Mouse (Mus musculus) intestine, embryonic 16.5 days (tissue): ENCODE measurements around the gene Tmie. TPM values are rescaled to one million over a fixed set of nuclear protein-coding genes. Genes with fewer than 3 reads are reported as not detected.

Experiments
- ATAC-seq: fragments of 200-750 bp; cut with Nextera tagmentation; 2 replicates; pipeline ENCODE4 v1.8.0; 2017; ENCODE audit warnings: moderate TSS enrichment, moderate library complexity
- H3K27ac ChIP-seq: fragments of 300-500 bp; sonication (generic); 2 replicates; pipeline ENCODE4 v1.5.1; 2014; ENCODE audit warnings: mild to moderate bottlenecking, low read length
- H3K27me3 ChIP-seq: fragments of 300-500 bp; sonication (generic); replicated peaks from 2 replicates; pipeline ENCODE4 v1.6.1; 2014; ENCODE audit warnings: low read length, control low read depth, mixed read lengths; ENCODE audit not compliant: control insufficient read depth, insufficient read depth
- H3K36me3 ChIP-seq: fragments of 300-500 bp; sonication (generic); 2 replicates; pipeline ENCODE4 v1.6.1; 2014; ENCODE audit warnings: low read length, control low read depth; ENCODE audit not compliant: control insufficient read depth, insufficient read depth
- H3K4me1 ChIP-seq: fragments of 300-500 bp; sonication (generic); 2 replicates; pipeline ENCODE4 v1.6.1; 2014; ENCODE audit warnings: low read length, control low read depth, mixed read lengths; ENCODE audit not compliant: control insufficient read depth, insufficient read depth
- H3K4me2 ChIP-seq: fragments of 300-500 bp; sonication (generic); 2 replicates; pipeline ENCODE4 v1.6.1; 2014; ENCODE audit warnings: low read depth, low read length, control low read depth
- H3K4me3 ChIP-seq: fragments of 300-500 bp; sonication (generic); 2 replicates; pipeline ENCODE4 v1.5.1; 2014; ENCODE audit warnings: mild to moderate bottlenecking, low read length
- H3K9ac ChIP-seq: fragments of 300-500 bp; sonication (generic); 2 replicates; pipeline ENCODE4 v1.6.1; 2014; ENCODE audit warnings: low read depth, low read length
- H3K9me3 ChIP-seq: fragments of 300-500 bp; sonication (generic); 2 replicates; pipeline ENCODE4 v1.6.1; 2016; ENCODE audit warnings: low read length, control low read depth; ENCODE audit not compliant: control insufficient read depth
- WGBS: fragments of 180-500 bp; shearing (Covaris S2); extraction: QIAGEN DNeasy Blood & Tissue Kit; methylation state at CpG from one replicate; pipeline ENCODE4 v1.1.7; 2014; 5-methylcytosine and 5-hydroxymethylcytosine counted together
- polyA plus RNA-seq: library from polyadenylated mRNA; unstranded; fragments of >200 nt; fragmentation: Nextera tagmentation; extraction: Ambion mirVana; gene quantifications from 2 replicates; pipeline ENCODE4 v1.2.1, GENCODE M21; 2015

Tmie gene
- polyA plus RNA-seq, 1 experiment from 2014 or later, result 3.2 TPM

DNA sequence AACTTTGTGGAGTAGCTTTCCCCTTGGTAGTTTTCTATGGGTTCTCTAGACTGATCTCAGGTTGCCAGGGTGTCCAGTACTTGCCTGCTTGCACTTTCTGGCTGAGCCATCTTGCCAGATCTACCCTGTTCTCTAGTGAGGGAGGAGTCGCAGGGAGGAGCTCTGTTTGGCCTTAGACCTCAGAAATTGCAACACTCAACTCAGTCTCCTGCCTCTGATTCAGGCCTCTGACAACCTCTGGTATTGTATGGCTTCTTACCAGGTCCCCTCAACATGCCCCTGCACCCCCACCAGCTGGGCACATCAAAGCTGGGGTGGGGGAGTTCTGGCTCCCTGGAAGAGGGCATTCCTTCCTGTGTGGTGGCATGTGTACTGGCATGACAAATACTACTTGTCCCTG is 2.6 kb downstream of the Tmie start:
- ATAC-seq, result 0 out of 2 replicates have a peak, but pooled peaks have one; percentile 7
- H3K9me3 ChIP-seq, result no peaks in the 10 kb centered on the region
- H3K27me3 ChIP-seq, result no peaks in the 10 kb centered on the region
- H3K4me1 ChIP-seq, result peaks cover 40% of the 10 kb centered on the region
- no peaks in the 10 kb centered on the region for H3K36me3 ChIP-seq
- 74% methylated on average over 1 of the region's 1 CpGs for WGBS
- H3K4me3 ChIP-seq, result no peak overlapping the region
- H3K9ac ChIP-seq, result no peak overlapping the region
- H3K27ac ChIP-seq, result peak overlapping the region; percentile 57
- H3K4me2 ChIP-seq, result no peak overlapping the region

DNA sequence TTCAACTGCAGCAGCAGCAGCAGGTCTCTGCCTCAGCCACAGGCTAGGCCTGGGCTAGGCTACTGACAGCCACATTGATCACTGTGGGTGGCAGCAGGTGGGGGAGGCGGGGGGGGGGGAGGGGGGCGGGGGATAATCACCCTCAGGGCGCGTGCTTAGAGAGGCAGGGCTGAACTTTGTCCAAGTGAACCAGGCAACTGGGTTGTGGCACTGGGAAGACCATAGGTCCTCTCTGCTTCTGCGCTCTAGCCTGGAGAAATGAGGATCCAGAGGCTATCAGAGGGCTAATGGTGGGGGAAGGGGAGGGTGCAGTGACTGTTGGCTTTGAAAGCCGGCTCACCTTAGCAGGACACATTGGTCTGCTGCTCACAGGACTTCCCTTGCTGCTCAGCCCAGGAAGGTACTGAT is 4.6 kb downstream of the Tmie start:
- Histone ChIP-seq H3K9ac (peak overlapping the region; percentile 24; the same call in 1 of the 2 replicates), H3K4me3 (no peak overlapping the region), H3K36me3 (no peaks in the 10 kb centered on the region), H3K4me2 (no peak overlapping the region), H3K4me1 (peaks cover 44% of the 10 kb centered on the region), H3K27ac (peak overlapping the region; percentile 82), H3K9me3 (no peaks in the 10 kb centered on the region), H3K27me3 (no peaks in the 10 kb centered on the region)
- ATAC-seq, result peak; percentile 52
- WGBS, result 21% methylated on average over 5 of the region's 6 CpGs

DNA sequence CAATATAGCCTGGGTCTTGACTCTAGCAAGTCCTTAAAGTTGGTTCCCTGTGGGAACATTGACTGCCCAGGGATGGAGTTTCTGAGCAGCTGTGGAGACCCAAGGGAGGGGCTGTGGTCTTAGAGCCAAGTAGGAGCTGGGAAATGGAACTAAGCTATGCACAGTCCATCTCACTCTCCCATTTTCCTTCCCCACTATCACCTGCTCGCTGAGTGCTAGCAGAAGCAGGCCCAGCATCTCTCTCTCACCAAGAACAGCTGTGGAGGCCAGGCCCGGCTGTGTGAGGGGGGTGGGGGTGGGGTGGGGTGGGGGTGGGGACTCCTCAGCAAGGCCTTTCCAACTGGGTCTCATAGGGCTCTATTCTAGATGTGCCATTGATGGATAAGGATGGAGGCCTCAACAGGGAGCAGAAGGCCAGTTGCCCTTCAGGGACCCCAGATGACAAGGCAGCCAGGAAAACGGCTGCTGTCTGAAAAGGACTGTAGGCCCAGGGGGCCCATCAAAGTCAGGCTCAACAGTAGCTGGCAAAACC is 5.2 kb downstream of the Tmie start:
- WGBS, result 27% methylated on average over 3 of the region's 3 CpGs
- Histone ChIP-seq H3K4me1 (peaks cover 42% of the 10 kb centered on the region), H3K9ac (peak overlapping the region; percentile 24; the same call in 1 of the 2 replicates), H3K36me3 (no peaks in the 10 kb centered on the region), H3K9me3 (no peaks in the 10 kb centered on the region), H3K4me3 (no peak overlapping the region), H3K27ac (no peak overlapping the region; the same call in none of the 2 replicates), H3K27me3 (no peaks in the 10 kb centered on the region), H3K4me2 (no peak overlapping the region)
- no peak for ATAC-seq

DNA sequence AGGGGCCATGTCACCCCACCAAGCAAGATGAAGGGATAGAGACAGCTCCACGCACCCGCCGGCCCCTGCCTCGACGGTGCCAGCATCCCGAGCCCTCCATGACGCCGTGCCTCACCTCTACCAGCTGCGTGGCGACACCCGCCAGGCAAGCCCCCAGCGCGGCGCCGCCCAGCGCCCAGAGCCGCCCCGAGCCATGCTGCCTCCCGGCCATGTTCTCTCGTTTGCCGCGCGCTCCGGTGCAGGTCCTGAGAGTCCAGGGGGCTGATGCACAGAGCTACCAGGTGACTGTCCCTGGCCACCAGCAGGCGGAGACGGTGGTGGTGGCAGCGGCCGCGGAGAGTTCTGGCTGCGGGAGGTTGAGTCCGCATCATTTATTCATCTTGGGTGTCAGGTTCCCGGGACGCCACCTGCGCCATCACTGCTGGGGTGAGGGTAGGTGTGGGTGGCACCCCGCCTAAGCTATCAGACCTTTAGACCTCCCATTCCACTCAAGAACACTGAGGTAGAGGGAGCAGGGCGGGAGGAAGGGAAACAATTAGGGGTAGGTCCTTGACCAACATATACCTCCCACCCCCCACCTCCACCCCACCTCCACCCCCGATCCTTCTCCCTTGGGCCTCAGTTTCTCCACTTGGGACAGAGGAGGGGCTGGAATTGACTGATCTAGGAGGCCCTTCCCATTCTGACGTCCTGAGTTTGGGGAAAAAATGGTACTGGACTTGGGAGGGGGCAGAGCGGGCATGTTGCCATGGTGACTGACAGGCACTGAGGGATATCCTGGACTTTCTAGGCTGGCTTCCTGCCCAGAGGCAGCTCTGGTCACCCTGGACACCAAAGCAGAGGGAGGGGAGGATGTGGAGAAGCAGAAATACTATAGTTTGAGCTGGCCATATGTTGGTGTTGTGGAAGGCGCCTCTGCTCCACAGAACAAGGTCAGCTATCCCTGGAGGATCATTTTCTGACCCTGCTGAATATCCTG is 5.9 kb downstream of the Tmie start:
- Histone ChIP-seq H3K4me3 (peak overlapping the region; percentile 34), H3K9me3 (no peaks in the 10 kb centered on the region), H3K4me1 (peaks cover 35% of the 10 kb centered on the region), H3K27me3 (no peaks in the 10 kb centered on the region), H3K36me3 (no peaks in the 10 kb centered on the region), H3K9ac (peak overlapping the region; percentile 62), H3K27ac (peak overlapping the region; percentile 61; the same call in 1 of the 2 replicates), H3K4me2 (peak overlapping the region; percentile 56)
- no peak for ATAC-seq
- 10% methylated on average over 40 of the region's 40 CpGs for WGBS

DNA sequence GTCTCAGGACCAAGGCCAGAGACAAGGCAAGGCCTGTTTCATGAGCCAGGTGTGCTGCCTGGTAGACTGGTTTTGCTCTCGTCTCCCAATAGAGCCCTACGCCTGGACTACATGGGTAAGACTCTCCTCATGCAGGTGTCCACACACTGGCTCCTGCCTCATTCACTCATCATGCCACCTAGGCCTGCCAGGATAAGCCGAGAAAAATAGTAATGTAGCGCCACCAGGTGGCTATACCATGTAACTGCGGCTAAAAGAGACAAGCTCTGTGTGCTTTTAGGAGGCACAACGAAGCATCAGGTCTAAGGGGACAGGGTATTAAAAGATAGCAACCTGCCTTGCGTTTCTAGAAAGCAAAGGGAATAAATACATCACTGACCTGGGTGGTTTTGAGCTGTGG is 8.9 kb downstream of the Tmie start:
- Histone ChIP-seq H3K4me3 (no peak overlapping the region), H3K36me3 (no peaks in the 10 kb centered on the region), H3K9me3 (no peaks in the 10 kb centered on the region), H3K27me3 (no peaks in the 10 kb centered on the region), H3K4me1 (peaks cover 24% of the 10 kb centered on the region), H3K9ac (no peak overlapping the region), H3K27ac (no peak overlapping the region), H3K4me2 (no peak overlapping the region)
- 21% methylated on average over 7 of the region's 7 CpGs for WGBS
- ATAC-seq, result 0 out of 2 replicates have a peak, but pooled peaks have one; percentile 6

DNA sequence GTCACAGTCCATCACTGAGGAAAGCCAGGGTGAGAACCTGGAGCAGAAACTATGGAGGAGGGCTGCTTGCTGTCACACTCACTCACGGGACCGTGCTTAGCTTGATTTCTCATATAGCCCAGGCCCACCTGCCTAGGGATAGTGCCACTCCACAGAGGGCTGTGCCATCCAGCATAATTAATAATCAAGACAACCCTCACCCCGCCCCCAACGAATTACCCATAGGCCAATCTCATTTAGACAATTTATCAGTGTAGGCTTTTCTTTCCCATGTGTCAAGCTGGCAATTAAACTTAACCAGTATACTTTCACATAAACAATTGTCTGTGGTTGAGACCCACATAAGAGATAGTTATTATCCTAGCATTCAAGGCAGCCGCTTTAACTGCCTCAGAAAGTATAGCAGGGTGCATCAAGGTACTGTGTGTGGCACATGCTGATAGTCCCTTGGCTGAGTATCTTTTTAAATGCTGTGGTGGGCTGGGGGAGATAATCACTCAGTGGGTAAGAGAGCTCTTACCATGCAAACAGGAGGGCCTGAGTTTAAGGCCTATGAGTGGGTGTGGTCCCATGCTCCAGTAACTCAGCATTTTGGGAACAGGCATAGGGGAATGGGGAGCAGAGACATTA is 20.8 kb downstream of the Tmie start:
- no peak for ATAC-seq
- 90% methylated on average over 5 of the region's 5 CpGs for WGBS

DNA sequence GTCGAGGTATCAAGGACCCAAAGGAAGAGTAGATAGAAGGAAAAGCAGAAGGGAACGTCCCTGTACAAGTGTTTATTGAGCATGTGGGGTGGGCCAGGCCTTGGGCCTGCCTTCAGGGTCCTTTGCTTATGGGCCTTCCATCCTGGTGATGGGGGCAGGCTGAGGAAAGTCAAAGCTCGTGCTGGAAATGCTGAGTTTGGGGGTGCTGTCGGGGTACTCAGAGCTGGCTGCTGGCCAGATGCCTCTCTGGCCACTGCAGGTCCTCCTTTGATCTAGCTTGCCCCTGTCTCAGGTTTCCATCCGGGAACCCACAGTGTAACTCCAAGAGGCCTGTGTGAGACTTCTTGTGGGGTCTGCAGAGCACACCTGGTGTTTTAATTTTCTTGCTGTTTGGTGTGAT is 21.4 kb downstream of the Tmie start:
- Histone ChIP-seq H3K4me1 (peaks cover 4% of the 10 kb centered on the region; the same call in 1 of the 2 replicates), H3K27ac (no peak overlapping the region), H3K36me3 (no peaks in the 10 kb centered on the region), H3K4me3 (no peak overlapping the region), H3K27me3 (peaks cover 7% of the 10 kb centered on the region; the same call in 1 of the 2 replicates), H3K9me3 (no peaks in the 10 kb centered on the region), H3K4me2 (no peak overlapping the region), H3K9ac (no peak overlapping the region)
- 49% methylated on average over 5 of the region's 5 CpGs for WGBS
- no peak for ATAC-seq

More for the DNA sequence above, 20.8 kb downstream of the Tmie start:
- no peaks in the 10 kb centered on the region for H3K36me3 ChIP-seq
- H3K9me3 ChIP-seq, result no peaks in the 10 kb centered on the region
- H3K4me2 ChIP-seq, result no peak overlapping the region
- peaks cover 4% of the 10 kb centered on the region; the same call in 1 of the 2 replicates for H3K4me1 ChIP-seq
- no peak overlapping the region for H3K4me3 ChIP-seq
- H3K27ac ChIP-seq, result no peak overlapping the region
- H3K9ac ChIP-seq, result no peak overlapping the region
- H3K27me3 ChIP-seq, result peaks cover 7% of the 10 kb centered on the region; the same call in 1 of the 2 replicates

DNA sequence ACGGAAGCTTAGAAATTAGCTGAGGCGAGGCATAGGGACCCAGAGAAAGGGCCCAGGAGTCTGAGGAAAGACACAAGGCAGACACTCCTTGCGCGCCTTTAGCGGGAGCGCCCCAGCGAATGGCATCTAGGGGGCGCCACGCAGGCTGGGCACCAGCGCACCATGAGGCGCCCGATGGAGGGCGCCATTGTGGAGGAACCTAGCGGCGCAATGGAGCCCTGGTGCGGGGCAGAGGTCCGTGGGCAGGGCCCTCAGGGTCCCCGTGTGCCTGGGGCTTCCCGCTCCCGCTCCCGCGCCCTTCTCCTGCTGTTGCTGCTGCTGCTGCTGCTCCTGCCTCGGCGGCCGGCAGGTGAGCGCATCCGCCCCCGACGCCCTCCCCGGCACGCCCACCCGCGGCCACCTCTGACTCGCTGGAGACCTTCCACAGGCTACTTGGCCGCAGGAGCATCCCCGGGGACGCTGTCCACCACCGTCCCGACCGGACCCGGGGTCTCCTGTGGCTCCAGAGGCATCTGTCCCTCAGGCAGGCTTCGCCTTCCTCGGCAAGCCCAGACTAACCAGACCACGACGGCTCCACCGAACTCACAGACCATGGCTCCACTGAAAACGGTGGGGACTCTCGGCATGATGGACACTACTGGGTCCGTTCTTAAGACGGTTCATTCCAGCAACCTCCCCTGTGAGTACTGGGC is 22.0 kb downstream of the Tmie start, which contains the start of gene Prss50:
Prss50 (plus strand) TSS at position 187 of the 692 bp plus-strand sequence.
- Histone ChIP-seq H3K9me3 (no peaks in the 10 kb centered on the region), H3K36me3 (no peaks in the 10 kb centered on the region), H3K4me1 (peaks cover 4% of the 10 kb centered on the region; the same call in 1 of the 2 replicates), H3K9ac (peak within 1 kb of the TSS; percentile 43), H3K27me3 (peaks cover 7% of the 10 kb centered on the region; the same call in 1 of the 2 replicates), H3K27ac (no peak within 1 kb of the TSS), H3K4me2 (peak within 1 kb of the TSS; percentile 62), H3K4me3 (peak within 1 kb of the TSS; percentile 37)
- WGBS, result 11% methylated on average over 49 of the region's 50 CpGs
- peak; percentile 32; the same call in 1 of the 2 replicates for ATAC-seq
